Mouse (Mus musculus) c-Kit-positive CD71-negative TER-119-negative erythroid progenitor cells, embryonic 14.5 days (primary cell): ENCODE measurements around the gene Dusp22.

Source experiments
- DNase-seq: peaks from one replicate; pipeline ENCODE4 v3.0.0-alpha.2; 2013; ENCODE audit warnings: low read depth

Gene Dusp22

GRCm38 (mm10) chr13:30715573-30715972 is 55.8 kb downstream of the Dusp22 start:
- DNase-seq = no peak

GRCm38 (mm10) chr13:30716611-30717010 is 56.8 kb downstream of the Dusp22 start:
- DNase-seq = no peak

GRCm38 (mm10) chr13:30722601-30723000 is 62.8 kb downstream of the Dusp22 start:
- no peak for DNase-seq

GRCm38 (mm10) chr13:30723258-30723657 is 63.5 kb downstream of the Dusp22 start:
- DNase-seq = no peak

GRCm38 (mm10) chr13:30723858-30724257 is 64.1 kb downstream of the Dusp22 start:
- DNase-seq = no peak

GRCm38 (mm10) chr13:30724691-30725271 is 65.0 kb downstream of the Dusp22 start:
- DNase-seq = no peak

GRCm38 (mm10) chr13:30726879-30727278 is 67.1 kb downstream of the Dusp22 start:
- no peak for DNase-seq

GRCm38 (mm10) chr13:30728155-30728554 is 68.4 kb downstream of the Dusp22 start:
- no peak for DNase-seq

- no peak for DNase-seq
These were observed 69.4 kb downstream of the Dusp22 start for GRCm38 (mm10) chr13:30729245-30729644.

GRCm38 (mm10) chr13:30730104-30730793 is 70.5 kb downstream of the Dusp22 start:
- no peak for DNase-seq

GRCm38 (mm10) chr13:30732709-30733445 is 73.1 kb downstream of the Dusp22 start:
- DNase-seq = no peak

GRCm38 (mm10) chr13:30736721-30737120 is 76.9 kb downstream of the Dusp22 start:
- DNase-seq = no peak

GRCm38 (mm10) chr13:30737257-30737656 is 77.5 kb downstream of the Dusp22 start:
- DNase-seq = no peak

GRCm38 (mm10) chr13:30738310-30738840 is 78.6 kb downstream of the Dusp22 start:
- DNase-seq = no peak

GRCm38 (mm10) chr13:30741172-30741571 is 81.4 kb downstream of the Dusp22 start:
- DNase-seq = no peak

GRCm38 (mm10) chr13:30742411-30742970 is 82.7 kb downstream of the Dusp22 start:
- no peak for DNase-seq

GRCm38 (mm10) chr13:30745121-30745520 is 85.3 kb downstream of the Dusp22 start:
- no peak for DNase-seq

- no peak for DNase-seq
These were observed 87.3 kb downstream of the Dusp22 start for GRCm38 (mm10) chr13:30747068-30747467.

GRCm38 (mm10) chr13:30747504-30747903 is 87.7 kb downstream of the Dusp22 start:
- no peak for DNase-seq

GRCm38 (mm10) chr13:30748321-30748720 is 88.5 kb downstream of the Dusp22 start:
- no peak for DNase-seq

GRCm38 (mm10) chr13:30749021-30749556 is 89.3 kb downstream of the Dusp22 start, which contains the start of gene Irf4:
Gene Irf4 (plus strand): TSS chr13:30749226.
- DNase-seq = peak; percentile 56

GRCm38 (mm10) chr13:30749557-30750141 is 89.8 kb downstream of the Dusp22 start:
- DNase-seq = no peak
